Mouse (Mus musculus) olfactory bulb, adult 2 months (tissue): Measurements from ENCODE around the gene Kcnq4. TPM values are rescaled to one million over a fixed set of nuclear protein-coding genes. Genes with fewer than 3 reads are reported as not detected.

Experiments used
- H3K27ac ChIP-seq: fragments of 200-500 bp; 2 replicates; pipeline ENCODE4 v1.5.1; 2012; ENCODE audit warnings: low read depth, low read length; ENCODE audit not compliant: insufficient read depth
- H3K4me1 ChIP-seq: fragments of 200-500 bp; 2 replicates; pipeline ENCODE4 v1.6.1; 2012; ENCODE audit warnings: low read length; ENCODE audit not compliant: control insufficient read depth, insufficient read depth
- H3K4me3 ChIP-seq: fragments of 200-500 bp; 2 replicates; pipeline ENCODE4 v1.5.1; 2012; ENCODE audit warnings: mild to moderate bottlenecking, low read depth, low read length, moderate library complexity; ENCODE audit not compliant: insufficient read depth
- CTCF ChIP-seq: fragments of 200-500 bp; IDR thresholded peaks from 2 replicates; pipeline ENCODE4 v1.5.1; 2012; ENCODE audit warnings: low read depth, mild to moderate bottlenecking, low read length, moderate library complexity; ENCODE audit not compliant: insufficient read depth
- POLR2A ChIP-seq: fragments of 200-500 bp; IDR thresholded peaks from 2 replicates; pipeline ENCODE4 v1.6.1; 2012; ENCODE audit warnings: mild to moderate bottlenecking, low read depth, low read length, moderate library complexity; ENCODE audit not compliant: insufficient read depth
- WGBS: fragments of 180-500 bp; shearing (Covaris S2); methylation state at CpG from one replicate; pipeline ENCODE4 v1.1.7; 2018; 5-methylcytosine and 5-hydroxymethylcytosine counted together
- polyA plus RNA-seq: library from polyadenylated mRNA; stranded (reverse); fragments of >200 nt; gene quantifications from 2 replicates; pipeline ENCODE4 v1.2.4, GENCODE M21; 2012; ENCODE audit warnings: low replicate concordance; ENCODE audit not compliant: missing spikeins, insufficient read depth, insufficient read length

Kcnq4 gene
- polyA plus RNA-seq, 1 experiment = not detected

GRCm38 (mm10) chr4:120687282-120687681 is 61.1 kb downstream of the Kcnq4 start:
- H3K27ac ChIP-seq = no peak overlapping the region
- WGBS = 76% methylated on average over 6 of the region's 6 CpGs
- H3K4me1 ChIP-seq = no peaks in the 10 kb centered on the region
- no peak for TF ChIP-seq CTCF
- TF ChIP-seq POLR2A = no peak
- H3K4me3 ChIP-seq = no peak overlapping the region

- Histone ChIP-seq H3K27ac (no peak overlapping the region), H3K4me1 (no peaks in the 10 kb centered on the region), H3K4me3 (no peak overlapping the region)
- 68% methylated on average over 9 of the region's 9 CpGs for WGBS
- TF ChIP-seq POLR2A = no peak
- TF ChIP-seq CTCF = no peak
These were observed 65.0 kb downstream of the Kcnq4 start for GRCm38 (mm10) chr4:120683278-120683997.

GRCm38 (mm10) chr4:120682168-120682567 is 66.2 kb downstream of the Kcnq4 start:
- TF ChIP-seq POLR2A = no peak
- peak; percentile 64; the same call in 1 of the 2 replicates for TF ChIP-seq CTCF
- 40% methylated on average over 10 of the region's 10 CpGs for WGBS
- Histone ChIP-seq H3K4me3 (no peak overlapping the region), H3K27ac (no peak overlapping the region), H3K4me1 (no peaks in the 10 kb centered on the region)

- no peak for TF ChIP-seq POLR2A
- peak; percentile 30; the same call in 1 of the 2 replicates for TF ChIP-seq CTCF
- 54% methylated on average over 7 of the region's 7 CpGs for WGBS
- Histone ChIP-seq H3K4me1 (no peaks in the 10 kb centered on the region), H3K27ac (no peak overlapping the region), H3K4me3 (no peak overlapping the region)
These were observed 67.5 kb downstream of the Kcnq4 start for GRCm38 (mm10) chr4:120680953-120681352.

- 84% methylated on average over 2 of the region's 2 CpGs for WGBS
- Histone ChIP-seq H3K27ac (no peak overlapping the region), H3K4me3 (no peak overlapping the region), H3K4me1 (no peaks in the 10 kb centered on the region)
- no peak for TF ChIP-seq CTCF
- no peak for TF ChIP-seq POLR2A
These were observed 72.8 kb downstream of the Kcnq4 start for GRCm38 (mm10) chr4:120675640-120676039.

GRCm38 (mm10) chr4:120674775-120675451 is 73.5 kb downstream of the Kcnq4 start:
- H3K4me3 ChIP-seq = no peak overlapping the region
- no peak for TF ChIP-seq POLR2A
- TF ChIP-seq CTCF = no peak
- no peaks in the 10 kb centered on the region for H3K4me1 ChIP-seq
- 91% methylated on average over 8 of the region's 8 CpGs for WGBS
- H3K27ac ChIP-seq = no peak overlapping the region

- WGBS = 90% methylated on average over 3 of the region's 3 CpGs
- H3K4me1 ChIP-seq = no peaks in the 10 kb centered on the region
- H3K27ac ChIP-seq = no peak overlapping the region
- TF ChIP-seq CTCF (no peak), POLR2A (no peak)
- H3K4me3 ChIP-seq = no peak overlapping the region
These were observed 74.8 kb downstream of the Kcnq4 start for GRCm38 (mm10) chr4:120673606-120674005.

GRCm38 (mm10) chr4:120671046-120671445 is 77.4 kb downstream of the Kcnq4 start:
- Histone ChIP-seq H3K4me1 (peaks cover 15% of the 10 kb centered on the region; the same call in 1 of the 2 replicates), H3K27ac (no peak overlapping the region), H3K4me3 (no peak overlapping the region)
- TF ChIP-seq CTCF (no peak), POLR2A (no peak)
- 34% methylated on average over 12 of the region's 12 CpGs for WGBS

- Histone ChIP-seq H3K4me1 (peaks cover 15% of the 10 kb centered on the region; the same call in 1 of the 2 replicates), H3K4me3 (no peak overlapping the region), H3K27ac (no peak overlapping the region)
- TF ChIP-seq POLR2A (no peak), CTCF (no peak)
- WGBS = 90% methylated on average over 5 of the region's 5 CpGs
These were observed 78.8 kb downstream of the Kcnq4 start for GRCm38 (mm10) chr4:120669585-120669984.
